Mouse (Mus musculus) small intestine, adult 2 months (tissue): ENCODE measurements around the gene Cwc27.

Experiments used
- CTCF ChIP-seq: fragments of 200-500 bp; IDR thresholded peaks from 2 replicates; pipeline ENCODE4 v1.5.1; 2012; ENCODE audit warnings: low read depth, mild to moderate bottlenecking, control low read depth, inconsistent platforms, low read length, moderate library complexity, mixed read lengths; ENCODE audit not compliant: insufficient replicate concordance, insufficient read length; ENCODE audit errors: extremely low read depth
- POLR2A ChIP-seq: fragments of 200-500 bp; IDR thresholded peaks from 2 replicates; pipeline ENCODE4 v1.6.1; 2012; ENCODE audit warnings: low read depth, mild to moderate bottlenecking, control low read depth, inconsistent platforms, low read length, moderate library complexity

DNA sequence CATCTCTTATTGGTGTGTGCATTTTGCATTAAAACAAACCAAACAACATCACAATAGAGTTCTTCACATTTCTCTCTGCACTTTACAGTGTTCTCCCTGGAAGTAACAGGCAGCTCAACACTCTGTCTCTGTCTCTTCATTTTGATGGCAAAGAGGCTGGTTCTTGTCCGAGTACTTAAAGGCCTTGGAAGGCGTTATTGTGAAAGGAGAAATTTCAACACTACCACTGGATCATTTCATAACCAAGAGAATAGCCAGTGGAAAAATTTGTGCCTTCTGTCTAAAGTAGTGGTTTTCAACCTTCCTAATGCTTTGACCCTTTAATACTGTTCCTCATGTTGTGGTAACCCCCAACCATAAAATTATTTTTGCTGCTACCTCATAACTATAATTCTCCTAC lies 211.8 kb downstream of the Cwc27 start:
- TF ChIP-seq POLR2A (no peak), CTCF (no peak)
